In the genomic region with DNA sequence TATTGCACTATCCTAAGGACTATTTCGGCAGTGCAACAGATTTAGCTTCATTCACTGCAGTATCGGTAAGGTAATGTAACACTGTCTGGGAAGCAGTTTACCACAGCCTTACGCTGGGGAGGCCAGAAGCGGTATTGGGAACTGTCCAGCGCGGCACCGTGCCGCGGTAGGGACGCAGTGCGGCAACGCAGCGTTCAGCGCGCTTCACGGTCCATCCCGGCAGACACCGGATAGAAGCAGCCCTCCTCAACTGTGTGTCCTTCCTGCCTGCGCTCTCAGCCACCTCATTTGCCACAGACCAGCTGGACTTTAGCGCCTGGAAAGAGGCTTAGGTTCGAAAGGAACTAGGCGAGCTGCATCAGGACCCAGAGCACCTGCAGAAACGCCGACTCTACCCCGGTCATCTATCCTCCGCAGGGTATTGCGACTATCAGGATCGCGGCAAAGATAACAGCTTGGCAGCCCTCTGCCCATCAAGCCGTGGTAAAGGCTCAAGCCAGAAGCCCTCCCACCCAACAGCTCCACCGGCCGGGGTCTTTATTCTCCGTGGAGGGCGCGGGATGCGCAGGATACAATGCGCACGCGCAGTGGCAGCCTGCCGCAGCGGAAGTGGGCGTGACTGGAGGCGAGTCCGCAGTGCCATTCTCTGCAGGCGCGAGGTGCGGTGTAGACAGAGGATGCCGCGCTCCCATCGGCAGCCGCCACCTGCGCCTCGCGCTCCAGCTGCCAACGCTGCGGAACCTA, we compare ENCODE assay signal across 8 mouse cellular contexts. TPM values are rescaled to one million over a fixed set of nuclear protein-coding genes. Genes with fewer than 3 reads are reported as not detected.
DNase-seq lines count a peak whose midpoint lies in the region; ATAC-seq lines count a peak whose summit lies in the region.

No protein-coding gene starts in this region.

- intact Hi-C loops in gastrocnemius, postnatal 14 days (cut with DNase I; ENCODE audit: low total_unique reads): no loop called here
- intact Hi-C loops in left cerebral cortex, postnatal 14 days (cut with DNase I): loop anchor here (5.0 kb wide), 1 partner anchor 96 kb away; no protein-coding TSS in a partner anchor

- peak; percentile 56 for DNase-seq in adrenal gland, adult 8-10 months
- peak; percentile 81 for DNase-seq in embryo, embryonic 10.5 days (ENCODE audit: low spot score)
- DNase-seq in gastrocnemius, postnatal 14 days: peak; percentile 51
- DNase-seq in left cerebral cortex, postnatal 14 days (ENCODE audit: low spot score in 2 of 2): peak; percentile 78 to 88
- DNase-seq in right cerebral cortex, postnatal 14 days: peak; percentile 81
- peak; percentile 54 to 65 for DNase-seq in urinary bladder, postnatal 4 days (ENCODE audit: low spot score in 2 of 2)

- peak; percentile 78 for ATAC-seq in inflammation-experienced regulatory T-cells, adult 6 months
- ATAC-seq in megakaryocyte progenitor cell, adult 5-6 weeks (replicated peaks; ENCODE audit: poor library complexity): peak; percentile 75

RNA-seq across cellular contexts. Expression of a gene that starts 52.3 kb away (rescaled TPM):
- 10 to 100 TPM; 29.2 to 37.8 (median 35.0) TPM for total RNA-seq in adrenal gland, adult 8-10 months (2022)
- 10 to 100 TPM; 16.3 to 18.5 TPM for total RNA-seq in gastrocnemius, postnatal 14 days (2021)
- polyA plus RNA-seq in inflammation-experienced regulatory T-cells, adult 6 months (2017; shearing (Covaris generic)): 10 to 100 TPM; 62.1 to 92.0 (median 65.6) TPM
- total RNA-seq in left cerebral cortex, postnatal 14 days (2021): 10 to 100 TPM; 21.2 to 24.0 TPM
- 99.5 and 102 TPM in 2 replicates for total RNA-seq in megakaryocyte progenitor cell, adult 5-6 weeks (2015)
- 70.9 and 71.7 TPM in 2 replicates for total RNA-seq in megakaryocyte progenitor cell, adult 5-6 weeks (2017)

RNA-seq across cellular contexts. Expression of a gene that starts 56.8 kb away (rescaled TPM):
- total RNA-seq in adrenal gland, adult 8-10 months (2022): 10 to 100 TPM; 40.6 to 62.4 (median 52.2) TPM
- total RNA-seq in gastrocnemius, postnatal 14 days (2021): 10 to 100 TPM; 17.4 to 22.6 TPM
- polyA plus RNA-seq in inflammation-experienced regulatory T-cells, adult 6 months (2017; shearing (Covaris generic)): 10 to 100 TPM; 27.1 to 41.8 (median 35.0) TPM
- 10 to 100 TPM; 34.9 to 39.3 TPM for total RNA-seq in left cerebral cortex, postnatal 14 days (2021)
- 36.5 and 38.7 TPM in 2 replicates for total RNA-seq in megakaryocyte progenitor cell, adult 5-6 weeks (2015)
- 48.2 and 54.3 TPM in 2 replicates for total RNA-seq in megakaryocyte progenitor cell, adult 5-6 weeks (2017)

Comparison
In these comparisons a context has a peak if more than half of its experiments do, and no peak if none do; other contexts are left out.
1. Peak in every context shown above with its lines: DNase-seq and ATAC-seq.